Mouse (Mus musculus): ENCODE measurements around the gene Hyal2. TPM values are rescaled to one million over a fixed set of nuclear protein-coding genes. Genes with fewer than 3 reads are reported as not detected.

The Hyal2 gene
- polyA plus RNA-seq, 1 experiment from 2014 or later, result 128 TPM

GRCm38 (mm10) chr9:107577871-107578270 lies 10.1 kb downstream of the Hyal2 start:
- H3K4me3 ChIP-seq (ENCODE audit: low read depth, low read length), result no peak overlapping the region
- peaks cover 2% of the 10 kb centered on the region; the same call in 1 of the 2 replicates for H3K36me3 ChIP-seq (ENCODE audit: control insufficient read depth, insufficient read depth, low read length)
- H3K4me2 ChIP-seq (ENCODE audit: low read depth), result no peak overlapping the region
- WGBS, result 91% methylated on average over 10 of the region's 10 CpGs
- ATAC-seq (ENCODE audit: insufficient read depth, low FRiP score, low TSS enrichment) (no peak), DNase-seq (ENCODE audit: low spot score) (no peak)
- H3K27ac ChIP-seq (ENCODE audit: low read depth, low read length), result no peak overlapping the region
- H3K27me3 ChIP-seq (ENCODE audit: control insufficient read depth, insufficient read depth, low read length), result no peaks in the 10 kb centered on the region
- H3K9ac ChIP-seq (ENCODE audit: low read length), result no peak overlapping the region
- H3K9me3 ChIP-seq (ENCODE audit: control insufficient read depth, low read length), result no peaks in the 10 kb centered on the region
- peaks cover 13% of the 10 kb centered on the region; the same call in 1 of the 2 replicates for H3K4me1 ChIP-seq (ENCODE audit: control insufficient read depth, insufficient read depth, low read length)

- Histone ChIP-seq H3K27ac (ENCODE audit: low read depth, low read length) (no peak within 1 kb of the TSS), H3K27me3 (ENCODE audit: control insufficient read depth, insufficient read depth, low read length) (no peaks in the 10 kb centered on the region), H3K9ac (ENCODE audit: low read length) (no peak within 1 kb of the TSS), H3K36me3 (ENCODE audit: control insufficient read depth, insufficient read depth, low read length) (no peaks in the 10 kb centered on the region), H3K4me2 (ENCODE audit: low read depth) (no peak within 1 kb of the TSS), H3K4me3 (ENCODE audit: low read depth, low read length) (no peak within 1 kb of the TSS), H3K4me1 (ENCODE audit: control insufficient read depth, insufficient read depth, low read length) (peaks cover 13% of the 10 kb centered on the region; the same call in 1 of the 2 replicates), H3K9me3 (ENCODE audit: control insufficient read depth, low read length) (no peaks in the 10 kb centered on the region)
- ATAC-seq (ENCODE audit: insufficient read depth, low FRiP score, low TSS enrichment), result no peak
- 76% methylated on average over 3 of the region's 3 CpGs for WGBS
- DNase-seq (ENCODE audit: low spot score), result no peak
Measured at GRCm38 (mm10) chr9:107578587-107578986, 10.8 kb downstream of the Hyal2 start, which contains the start of gene Naa80. Naa80 (plus strand) TSS chr9:107578887.

- 95% methylated on average over 14 of the region's 14 CpGs for WGBS
- Histone ChIP-seq H3K4me2 (ENCODE audit: low read depth) (no peak overlapping the region), H3K9me3 (ENCODE audit: control insufficient read depth, low read length) (no peaks in the 10 kb centered on the region), H3K4me3 (ENCODE audit: low read depth, low read length) (no peak overlapping the region), H3K36me3 (ENCODE audit: control insufficient read depth, insufficient read depth, low read length) (no peaks in the 10 kb centered on the region), H3K4me1 (ENCODE audit: control insufficient read depth, insufficient read depth, low read length) (peaks cover 13% of the 10 kb centered on the region; the same call in 1 of the 2 replicates), H3K9ac (ENCODE audit: low read length) (no peak overlapping the region), H3K27ac (ENCODE audit: low read depth, low read length) (no peak overlapping the region), H3K27me3 (ENCODE audit: control insufficient read depth, insufficient read depth, low read length) (no peaks in the 10 kb centered on the region)
- DNase-seq (ENCODE audit: low spot score) (no peak), ATAC-seq (ENCODE audit: insufficient read depth, low FRiP score, low TSS enrichment) (no peak)
Measured at GRCm38 (mm10) chr9:107579023-107579900, 11.5 kb downstream of the Hyal2 start.

- Histone ChIP-seq H3K9me3 (ENCODE audit: control insufficient read depth, low read length) (no peaks in the 10 kb centered on the region), H3K36me3 (ENCODE audit: control insufficient read depth, insufficient read depth, low read length) (no peaks in the 10 kb centered on the region), H3K9ac (ENCODE audit: low read length) (peak within 1 kb of the TSS; percentile 65), H3K4me1 (ENCODE audit: control insufficient read depth, insufficient read depth, low read length) (peaks cover 13% of the 10 kb centered on the region; the same call in 1 of the 2 replicates), H3K4me2 (ENCODE audit: low read depth) (peak within 1 kb of the TSS; percentile 52), H3K27me3 (ENCODE audit: control insufficient read depth, insufficient read depth, low read length) (no peaks in the 10 kb centered on the region), H3K4me3 (ENCODE audit: low read depth, low read length) (peak within 1 kb of the TSS; percentile 44), H3K27ac (ENCODE audit: low read depth, low read length) (peak within 1 kb of the TSS; percentile 45; the same call in 1 of the 2 replicates)
- 1% methylated on average over 32 of the region's 32 CpGs for WGBS
- peak; percentile 79 for DNase-seq (ENCODE audit: low spot score)
- peak; percentile 48 for ATAC-seq (ENCODE audit: insufficient read depth, low FRiP score, low TSS enrichment)
Measured at GRCm38 (mm10) chr9:107580501-107581317, 13.0 kb downstream of the Hyal2 start, which contains the start of gene Hyal3. Hyal3 (plus strand) TSS chr9:107580818.

- Histone ChIP-seq H3K36me3 (ENCODE audit: control insufficient read depth, insufficient read depth, low read length) (no peaks in the 10 kb centered on the region), H3K4me3 (ENCODE audit: low read depth, low read length) (peak overlapping the region; percentile 44; the same call in 1 of the 2 replicates), H3K9ac (ENCODE audit: low read length) (peak overlapping the region; percentile 65; the same call in 1 of the 2 replicates), H3K4me1 (ENCODE audit: control insufficient read depth, insufficient read depth, low read length) (peaks cover 13% of the 10 kb centered on the region; the same call in 1 of the 2 replicates), H3K27me3 (ENCODE audit: control insufficient read depth, insufficient read depth, low read length) (no peaks in the 10 kb centered on the region), H3K27ac (ENCODE audit: low read depth, low read length) (no peak overlapping the region), H3K9me3 (ENCODE audit: control insufficient read depth, low read length) (no peaks in the 10 kb centered on the region), H3K4me2 (ENCODE audit: low read depth) (peak overlapping the region; percentile 52)
- DNase-seq (ENCODE audit: low spot score) (no peak), ATAC-seq (ENCODE audit: insufficient read depth, low FRiP score, low TSS enrichment) (no peak)
- WGBS, result 76% methylated on average over 4 of the region's 4 CpGs
Measured at GRCm38 (mm10) chr9:107581584-107581983, 13.8 kb downstream of the Hyal2 start.

- DNase-seq (ENCODE audit: low spot score), result no peak
- Histone ChIP-seq H3K9ac (ENCODE audit: low read length) (no peak overlapping the region), H3K36me3 (ENCODE audit: control insufficient read depth, insufficient read depth, low read length) (no peaks in the 10 kb centered on the region), H3K9me3 (ENCODE audit: control insufficient read depth, low read length) (no peaks in the 10 kb centered on the region), H3K4me2 (ENCODE audit: low read depth) (no peak overlapping the region), H3K27ac (ENCODE audit: low read depth, low read length) (no peak overlapping the region), H3K27me3 (ENCODE audit: control insufficient read depth, insufficient read depth, low read length) (no peaks in the 10 kb centered on the region), H3K4me1 (ENCODE audit: control insufficient read depth, insufficient read depth, low read length) (peaks cover 10% of the 10 kb centered on the region; the same call in 1 of the 2 replicates), H3K4me3 (ENCODE audit: low read depth, low read length) (no peak overlapping the region)
- ATAC-seq (ENCODE audit: insufficient read depth, low FRiP score, low TSS enrichment), result no peak
- WGBS, result 84% methylated on average over 7 of the region's 7 CpGs
Measured at GRCm38 (mm10) chr9:107582509-107583062, 14.8 kb downstream of the Hyal2 start.

- H3K9ac ChIP-seq (ENCODE audit: low read length), result no peak overlapping the region
- DNase-seq (ENCODE audit: low spot score) (no peak), ATAC-seq (ENCODE audit: insufficient read depth, low FRiP score, low TSS enrichment) (no peak)
- no peaks in the 10 kb centered on the region for H3K36me3 ChIP-seq (ENCODE audit: control insufficient read depth, insufficient read depth, low read length)
- no peak overlapping the region for H3K27ac ChIP-seq (ENCODE audit: low read depth, low read length)
- H3K4me2 ChIP-seq (ENCODE audit: low read depth), result no peak overlapping the region
- no peaks in the 10 kb centered on the region for H3K27me3 ChIP-seq (ENCODE audit: control insufficient read depth, insufficient read depth, low read length)
- no peak overlapping the region for H3K4me3 ChIP-seq (ENCODE audit: low read depth, low read length)
- peaks cover 11% of the 10 kb centered on the region for H3K4me1 ChIP-seq (ENCODE audit: control insufficient read depth, insufficient read depth, low read length)
- no peaks in the 10 kb centered on the region for H3K9me3 ChIP-seq (ENCODE audit: control insufficient read depth, low read length)
- 90% methylated on average over 14 of the region's 14 CpGs for WGBS
Measured at GRCm38 (mm10) chr9:107583174-107583573, 15.4 kb downstream of the Hyal2 start.

- WGBS, result 96% methylated on average over 5 of the region's 5 CpGs
- peaks cover 6% of the 10 kb centered on the region for H3K4me1 ChIP-seq (ENCODE audit: control insufficient read depth, insufficient read depth, low read length)
- no peak overlapping the region for H3K4me3 ChIP-seq (ENCODE audit: low read depth, low read length)
- H3K9me3 ChIP-seq (ENCODE audit: control insufficient read depth, low read length), result no peaks in the 10 kb centered on the region
- DNase-seq (ENCODE audit: low spot score), result no peak
- no peak overlapping the region for H3K4me2 ChIP-seq (ENCODE audit: low read depth)
- H3K27ac ChIP-seq (ENCODE audit: low read depth, low read length), result no peak overlapping the region
- H3K9ac ChIP-seq (ENCODE audit: low read length), result no peak overlapping the region
- no peaks in the 10 kb centered on the region for H3K27me3 ChIP-seq (ENCODE audit: control insufficient read depth, insufficient read depth, low read length)
- ATAC-seq (ENCODE audit: insufficient read depth, low FRiP score, low TSS enrichment), result no peak
- peaks cover 4% of the 10 kb centered on the region for H3K36me3 ChIP-seq (ENCODE audit: control insufficient read depth, insufficient read depth, low read length)
Measured at GRCm38 (mm10) chr9:107586504-107586903, 18.8 kb downstream of the Hyal2 start.

Measured in neural tube, embryonic 11.5 days (tissue).